Mouse (Mus musculus) intestine, embryonic 14.5 days (tissue): Measurements from ENCODE around the gene Slc25a35. TPM values are rescaled to one million over a fixed set of nuclear protein-coding genes. Genes with fewer than 3 reads are reported as not detected.
"Not testable (repeated sequence)": the region's sequence is repeated elsewhere in the genome, so short reads cannot be mapped to it uniquely, and the experiment has no call there.

Experiments used
- ATAC-seq: fragments of 200-750 bp; cut with Nextera tagmentation; replicated peaks from 2 replicates; pipeline ENCODE4 v1.8.0; 2017; ENCODE audit warnings: low read depth, moderate number of reproducible peaks, moderate TSS enrichment, moderate library complexity; ENCODE audit not compliant: low FRiP score, low TSS enrichment
- DNase-seq: peaks from one replicate; pipeline ENCODE4 v3.0.0-alpha.2; 2018; ENCODE audit warnings: low spot score
- H3K27ac ChIP-seq: fragments of 300-500 bp; sonication (generic); 2 replicates; pipeline ENCODE4 v1.5.1; 2014; ENCODE audit warnings: low read depth, mild to moderate bottlenecking, control low read depth
- H3K27me3 ChIP-seq: fragments of 300-500 bp; sonication (generic); replicated peaks from 2 replicates; pipeline ENCODE4 v1.6.1; 2014; ENCODE audit warnings: low read length, control low read depth; ENCODE audit not compliant: control insufficient read depth, insufficient read depth
- H3K36me3 ChIP-seq: fragments of 300-500 bp; sonication (generic); 2 replicates; pipeline ENCODE4 v1.6.1; 2014; ENCODE audit warnings: low read length, control low read depth; ENCODE audit not compliant: control insufficient read depth, insufficient read depth
- H3K4me1 ChIP-seq: fragments of 300-500 bp; sonication (generic); replicated peaks from 2 replicates; pipeline ENCODE4 v1.6.1; 2014; ENCODE audit warnings: low read length, control low read depth, mixed read lengths; ENCODE audit not compliant: control insufficient read depth, insufficient read depth
- H3K4me2 ChIP-seq: fragments of 300-500 bp; sonication (generic); 2 replicates; pipeline ENCODE4 v1.6.1; 2014; ENCODE audit warnings: low read length
- H3K4me3 ChIP-seq: fragments of 300-500 bp; sonication (generic); 2 replicates; pipeline ENCODE4 v1.5.1; 2014; ENCODE audit warnings: low read depth, low read length, control low read depth, mixed read lengths
- H3K9ac ChIP-seq: fragments of 300-500 bp; sonication (generic); 2 replicates; pipeline ENCODE4 v1.6.1; 2014; ENCODE audit warnings: mild to moderate bottlenecking, low read length
- H3K9me3 ChIP-seq: fragments of 300-500 bp; sonication (generic); 2 replicates; pipeline ENCODE4 v1.6.1; 2016; ENCODE audit warnings: low read length, control low read depth; ENCODE audit not compliant: control insufficient read depth
- WGBS: fragments of 180-500 bp; shearing (Covaris S2); extraction: QIAGEN DNeasy Blood & Tissue Kit; methylation state at CpG from one replicate; pipeline ENCODE4 v1.1.7; 2014; 5-methylcytosine and 5-hydroxymethylcytosine counted together
- polyA plus RNA-seq: library from polyadenylated mRNA; unstranded; fragments of >200 nt; fragmentation: Nextera tagmentation; extraction: Ambion mirVana; gene quantifications from 2 replicates; pipeline ENCODE4 v1.2.1, GENCODE M21; 2014

The Slc25a35 gene
- polyA plus RNA-seq, 1 experiment from 2014 or later, result 3.0 TPM

- H3K4me2 ChIP-seq, result no peak overlapping the region
- 48% methylated on average over 1 of the region's 1 CpGs for WGBS
Measured at GRCm38 (mm10) chr11:68966554-68966953, 1.4 kb upstream of the Slc25a35 start.

GRCm38 (mm10) chr11:68968752-68969151 lies 821 bp downstream of the Slc25a35 start:
- no peak overlapping the region for H3K27ac ChIP-seq
- H3K4me1 ChIP-seq, result peaks cover 8% of the 10 kb centered on the region; the same call in 1 of the 2 replicates
- WGBS, result 87% methylated on average over 11 of the region's 11 CpGs
- no peak overlapping the region for H3K9ac ChIP-seq
- ATAC-seq (no peak), DNase-seq (no peak)
- no peaks in the 10 kb centered on the region for H3K36me3 ChIP-seq
- no peak overlapping the region for H3K4me3 ChIP-seq
- H3K4me2 ChIP-seq, result no peak overlapping the region
- no peaks in the 10 kb centered on the region for H3K9me3 ChIP-seq
- H3K27me3 ChIP-seq, result no peaks in the 10 kb centered on the region

More at GRCm38 (mm10) chr11:68966554-68966953, 1.4 kb upstream of the Slc25a35 start:
- no peak overlapping the region for H3K4me3 ChIP-seq
- no peak overlapping the region for H3K27ac ChIP-seq
- no peaks in the 10 kb centered on the region for H3K36me3 ChIP-seq
- no peaks in the 10 kb centered on the region for H3K27me3 ChIP-seq
- DNase-seq (no peak), ATAC-seq (no peak)
- H3K9ac ChIP-seq, result no peak overlapping the region
- no peaks in the 10 kb centered on the region for H3K9me3 ChIP-seq
- H3K4me1 ChIP-seq, result peaks cover 4% of the 10 kb centered on the region; the same call in 1 of the 2 replicates

DNA sequence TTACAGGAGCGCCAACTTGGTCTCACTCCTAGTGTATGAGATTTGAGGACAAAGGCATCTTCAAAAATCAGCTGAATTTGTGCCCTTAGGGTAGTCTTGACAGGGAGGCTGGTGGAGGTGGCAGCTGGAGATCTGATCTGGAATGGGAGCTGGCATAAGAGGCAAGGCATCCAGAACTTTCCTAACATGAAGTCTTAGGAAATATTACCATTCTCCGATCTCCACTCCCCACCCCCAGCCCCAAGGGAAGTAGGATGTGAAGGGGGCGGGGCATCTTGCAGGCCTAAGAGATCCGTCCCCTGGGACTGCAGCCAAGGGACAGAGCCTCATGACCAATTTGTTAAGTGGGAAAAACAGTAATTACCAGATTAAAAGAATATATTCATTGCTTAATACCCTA lies 2.3 kb downstream of the Slc25a35 start:
- Histone ChIP-seq H3K9ac (no peak overlapping the region), H3K9me3 (no peaks in the 10 kb centered on the region), H3K4me2 (no peak overlapping the region), H3K36me3 (no peaks in the 10 kb centered on the region), H3K4me3 (no peak overlapping the region), H3K4me1 (peaks cover 8% of the 10 kb centered on the region; the same call in 1 of the 2 replicates), H3K27me3 (no peaks in the 10 kb centered on the region), H3K27ac (no peak overlapping the region)
- DNase-seq (no peak), ATAC-seq (no peak)
- 64% methylated on average over 4 of the region's 4 CpGs for WGBS

GRCm38 (mm10) chr11:68973250-68974058 lies 5.5 kb downstream of the Slc25a35 start:
- Histone ChIP-seq H3K4me3 (peak overlapping the region; percentile 46), H3K4me2 (peak overlapping the region; percentile 76), H3K9ac (peak overlapping the region; percentile 32; the same call in 1 of the 2 replicates)
- DNase-seq (peak; percentile 92), ATAC-seq (peak; percentile 91)
- not testable (repeated sequence) for H3K27me3 ChIP-seq, H3K36me3 ChIP-seq, H3K4me1 ChIP-seq, H3K27ac ChIP-seq, H3K9me3 ChIP-seq
- WGBS, result under 1% methylated on average over 37 of the region's 38 CpGs

DNA sequence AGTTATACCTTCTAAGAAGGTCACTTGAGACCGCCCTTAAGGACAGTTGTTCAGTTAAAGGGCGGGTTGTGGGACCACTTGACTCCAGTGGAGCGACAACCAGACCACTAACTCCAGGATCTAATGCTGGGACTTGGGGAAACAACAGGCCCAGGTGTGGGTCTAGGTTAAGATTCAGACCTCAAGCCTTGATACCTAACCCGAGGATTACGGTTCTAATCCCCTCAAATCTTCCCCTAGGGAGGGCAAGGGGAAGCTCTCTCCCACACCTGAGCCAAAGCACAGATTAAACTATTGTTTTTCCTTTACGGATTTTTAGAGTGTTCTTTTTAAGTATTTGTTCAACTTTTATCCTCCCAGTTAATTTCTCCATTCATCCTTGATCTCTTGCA lies 6.1 kb downstream of the Slc25a35 start:
- H3K9ac ChIP-seq, result 0 out of 2 replicates have a peak overlapping the region, but pooled peaks have one; percentile 7

DNA sequence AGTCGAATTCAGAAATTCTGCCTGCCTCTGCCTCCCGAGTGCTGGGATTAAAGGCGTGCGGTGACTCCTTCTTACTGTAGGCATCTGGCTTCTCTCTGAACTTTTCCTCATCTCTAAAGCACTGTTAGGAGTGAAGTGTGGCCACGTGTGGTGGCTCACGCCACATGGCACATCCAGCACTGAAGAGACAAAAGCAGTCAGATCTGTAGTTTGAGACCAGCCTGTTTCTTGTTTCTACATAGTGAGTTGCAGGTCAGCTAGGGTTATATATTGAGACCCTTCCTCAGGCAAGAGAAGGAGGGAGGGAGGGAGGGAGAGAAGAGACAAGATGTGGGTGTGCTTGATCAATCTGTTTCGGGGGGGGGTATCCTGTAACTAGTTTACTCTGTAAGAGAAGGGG lies 7.2 kb downstream of the Slc25a35 start, which contains the start of gene Rangrf:
Rangrf (minus strand) TSS at position 101 of the 400 bp plus-strand sequence.
- peaks cover 4% of the 10 kb centered on the region; the same call in 1 of the 2 replicates for H3K4me1 ChIP-seq
- no peaks in the 10 kb centered on the region for H3K27me3 ChIP-seq
- H3K27ac ChIP-seq, result no peak within 1 kb of the TSS
- ATAC-seq (no peak), DNase-seq (no peak)
- no peaks in the 10 kb centered on the region for H3K9me3 ChIP-seq
- H3K4me2 ChIP-seq, result peak within 1 kb of the TSS; percentile 76
- H3K9ac ChIP-seq, result 0 out of 2 replicates have a peak within 1 kb of the TSS, but pooled peaks have one; percentile 7
- peak within 1 kb of the TSS; percentile 46 for H3K4me3 ChIP-seq
- 77% methylated on average over 7 of the region's 7 CpGs for WGBS
- no peaks in the 10 kb centered on the region for H3K36me3 ChIP-seq

More for the DNA sequence above, 6.1 kb downstream of the Slc25a35 start:
- no peaks in the 10 kb centered on the region for H3K27me3 ChIP-seq
- H3K9me3 ChIP-seq, result no peaks in the 10 kb centered on the region
- H3K4me1 ChIP-seq, result peaks cover 4% of the 10 kb centered on the region; the same call in 1 of the 2 replicates
- peak overlapping the region; percentile 76 for H3K4me2 ChIP-seq
- no peak for DNase-seq
- WGBS, result 36% methylated on average over 6 of the region's 6 CpGs
- no peaks in the 10 kb centered on the region for H3K36me3 ChIP-seq
- peak overlapping the region; percentile 46 for H3K4me3 ChIP-seq
- ATAC-seq, result no peak
- no peak overlapping the region for H3K27ac ChIP-seq

DNA sequence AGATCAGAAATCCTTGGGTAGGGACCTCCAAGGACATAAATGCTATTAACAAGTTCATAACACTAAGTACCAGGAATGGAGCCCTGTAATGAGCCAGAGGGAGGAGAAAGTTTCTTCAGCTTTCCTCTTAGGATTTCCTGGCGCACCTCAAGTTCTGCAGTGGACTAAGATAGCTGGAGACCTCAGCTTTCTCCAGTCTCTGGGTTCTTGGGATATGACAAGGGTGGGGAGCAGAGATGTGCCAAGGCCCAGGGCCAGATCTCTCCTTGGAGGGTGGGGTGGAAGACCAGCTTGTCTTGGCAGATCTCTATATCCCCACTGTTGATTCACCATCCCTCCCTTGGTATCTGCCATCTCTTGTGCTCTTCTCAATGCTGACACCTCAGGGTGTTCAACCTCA lies 7.7 kb downstream of the Slc25a35 start:
- ATAC-seq (no peak), DNase-seq (no peak)
- H3K4me3 ChIP-seq, result no peak overlapping the region
- peaks cover 4% of the 10 kb centered on the region; the same call in 1 of the 2 replicates for H3K4me1 ChIP-seq
- no peak overlapping the region for H3K9ac ChIP-seq
- no peaks in the 10 kb centered on the region for H3K36me3 ChIP-seq
- WGBS, result 91% methylated on average over 1 of the region's 1 CpGs
- H3K27me3 ChIP-seq, result no peaks in the 10 kb centered on the region
- H3K9me3 ChIP-seq, result no peaks in the 10 kb centered on the region
- H3K27ac ChIP-seq, result no peak overlapping the region
- H3K4me2 ChIP-seq, result no peak overlapping the region

GRCm38 (mm10) chr11:68979320-68979733 lies 11.4 kb downstream of the Slc25a35 start:
- Histone ChIP-seq H3K27me3 (no peaks in the 10 kb centered on the region), H3K36me3 (no peaks in the 10 kb centered on the region), H3K27ac (no peak overlapping the region), H3K9ac (no peak overlapping the region), H3K9me3 (no peaks in the 10 kb centered on the region), H3K4me3 (no peak overlapping the region), H3K4me1 (no peaks in the 10 kb centered on the region), H3K4me2 (no peak overlapping the region)
- 52% methylated on average over 5 of the region's 5 CpGs for WGBS
- ATAC-seq (no peak), DNase-seq (no peak)
